Mouse (Mus musculus): ENCODE results near the gene Jph2.

DNA sequence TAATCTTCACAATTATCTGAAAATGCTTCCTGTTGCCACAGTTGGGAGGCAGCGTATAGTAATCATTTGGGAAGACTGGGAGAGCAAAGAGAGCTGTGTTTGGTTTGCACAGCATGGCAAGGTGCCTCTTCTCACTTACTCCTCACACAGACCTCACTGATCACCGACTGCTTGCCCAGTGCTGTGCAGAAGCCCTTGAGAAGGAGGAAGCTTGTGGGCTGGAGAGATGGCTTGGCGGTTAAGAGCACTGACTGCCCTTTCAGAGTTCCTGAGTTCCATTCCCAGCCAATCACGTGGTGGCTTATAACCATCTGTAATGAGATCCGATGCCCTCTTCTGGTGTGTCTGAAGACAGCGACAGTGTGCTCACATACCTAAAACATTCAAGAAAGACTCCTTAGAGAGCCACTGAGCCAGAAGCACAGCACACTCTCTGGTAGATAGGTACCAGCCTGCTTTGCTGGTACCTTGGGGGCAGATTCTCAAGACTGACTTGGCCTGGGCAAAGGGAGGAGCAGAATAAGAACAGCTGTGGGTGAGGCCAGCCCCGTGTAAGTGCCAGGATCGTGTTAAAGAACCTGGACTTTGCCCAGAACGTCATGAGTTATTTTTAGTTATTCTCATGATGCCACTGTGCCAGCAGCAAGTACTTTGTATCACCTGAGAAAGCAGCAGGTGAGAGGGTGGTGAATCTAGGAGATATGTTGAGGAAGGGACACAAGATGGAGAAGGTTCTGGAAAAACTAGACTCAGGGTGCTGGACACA lies 25.3 kb upstream of the Jph2 start:
- no peak for TF ChIP-seq GATA1 (IDR thresholded peaks at IDR 0.05; ENCODE audit: borderline replicate concordance, low read length)
- no peak for TF ChIP-seq FLI1 (IDR thresholded peaks at IDR 0.05; ENCODE audit: low read length)

Measured in megakaryocyte, embryonic 14.5 days (primary cell).